Mouse (Mus musculus) limb, embryonic 14.5 days (tissue): ENCODE measurements around the gene Fbxo21. TPM values are rescaled to one million over a fixed set of nuclear protein-coding genes. Genes with fewer than 3 reads are reported as not detected.

Source experiments
- ATAC-seq: fragments of 200-750 bp; cut with Nextera tagmentation; 2 replicates; pipeline ENCODE4 v1.8.0; 2017; ENCODE audit warnings: low read depth, moderate number of reproducible peaks, moderate TSS enrichment; ENCODE audit not compliant: low FRiP score
- DNase-seq: peaks from one replicate; pipeline ENCODE4 v3.0.0-alpha.2; 2015; ENCODE audit warnings: low spot score
- H3K27ac ChIP-seq: fragments of 300-500 bp; sonication (generic); replicated peaks from 2 replicates; pipeline ENCODE4 v1.5.1; 2014; ENCODE audit warnings: low read depth, mild to moderate bottlenecking, low read length, moderate library complexity, mixed read lengths
- H3K27me3 ChIP-seq: fragments of 300-500 bp; sonication (generic); 2 replicates; pipeline ENCODE4 v1.6.1; 2014; ENCODE audit warnings: low read length, mixed read lengths; ENCODE audit not compliant: control insufficient read depth, insufficient read depth
- H3K36me3 ChIP-seq: fragments of 300-500 bp; sonication (generic); 2 replicates; pipeline ENCODE4 v1.6.1; 2014; ENCODE audit warnings: mild to moderate bottlenecking, low read length, moderate library complexity, mixed read lengths; ENCODE audit not compliant: control insufficient read depth, insufficient read depth
- H3K4me1 ChIP-seq: fragments of 300-500 bp; sonication (generic); 2 replicates; pipeline ENCODE4 v1.6.1; 2014; ENCODE audit warnings: antibody characterized with exemption, low read length, mixed read lengths; ENCODE audit not compliant: control insufficient read depth, insufficient read depth
- H3K4me2 ChIP-seq: fragments of 300-500 bp; sonication (generic); replicated peaks from 2 replicates; pipeline ENCODE4 v1.6.1; 2014; ENCODE audit warnings: low read depth, mild to moderate bottlenecking, low read length, moderate library complexity; ENCODE audit not compliant: severe bottlenecking
- H3K4me3 ChIP-seq: fragments of 300-500 bp; sonication (generic); replicated peaks from 2 replicates; pipeline ENCODE4 v1.5.1; 2014; ENCODE audit warnings: low read length
- H3K9ac ChIP-seq: fragments of 300-500 bp; sonication (generic); 2 replicates; pipeline ENCODE4 v1.6.1; 2014; ENCODE audit warnings: mild to moderate bottlenecking, low read depth, low read length, moderate library complexity; ENCODE audit not compliant: severe bottlenecking
- H3K9me3 ChIP-seq: fragments of 300-500 bp; sonication (generic); 2 replicates; pipeline ENCODE4 v1.6.1; 2016; ENCODE audit warnings: low read length; ENCODE audit not compliant: control insufficient read depth
- POLR2A ChIP-seq: fragments of 200-500 bp; IDR thresholded peaks from 2 replicates; pipeline ENCODE4 v1.8.0; 2012; ENCODE audit warnings: inconsistent platforms, mild to moderate bottlenecking, moderate library complexity, borderline replicate concordance; ENCODE audit not compliant: insufficient read depth, insufficient read length; ENCODE audit errors: extremely low read depth
- WGBS: fragments of 180-500 bp; shearing (Covaris S2); extraction: QIAGEN DNeasy Blood & Tissue Kit; methylation state at CpG from one replicate; pipeline ENCODE4 v1.1.7; 2014; 5-methylcytosine and 5-hydroxymethylcytosine counted together
- polyA plus RNA-seq, 2 experiments: library from polyadenylated mRNA; depleted of rRNA in 1 of 2; stranded (reverse) in 1 of 2; unstranded in 1 of 2; fragments of >200 nt; fragmentation: Nextera tagmentation in 1 of 2; extraction: Ambion mirVana in 1 of 2; gene quantifications; 2 replicates each; pipeline versions ENCODE4 v1.2.1 to v1.2.3; 2012 to 2014

The Fbxo21 gene
- polyA plus RNA-seq, 2 experiments = 44.2 to 52.5 TPM

GRCm38 (mm10) chr5:117953893-117954292 lies 22.6 kb upstream of the Fbxo21 start:
- H3K9ac ChIP-seq = no peak overlapping the region
- H3K9me3 ChIP-seq = no peaks in the 10 kb centered on the region
- no peaks in the 10 kb centered on the region for H3K36me3 ChIP-seq
- H3K27me3 ChIP-seq = no peaks in the 10 kb centered on the region
- H3K4me1 ChIP-seq = no peaks in the 10 kb centered on the region
- no peak for TF ChIP-seq POLR2A
- no peak for DNase-seq
- WGBS = 80% methylated on average over 12 of the region's 12 CpGs
- H3K4me3 ChIP-seq = no peak overlapping the region
- ATAC-seq = no peak
- H3K27ac ChIP-seq = no peak overlapping the region
- no peak overlapping the region for H3K4me2 ChIP-seq

GRCm38 (mm10) chr5:117954429-117954828 lies 22.1 kb upstream of the Fbxo21 start:
- Histone ChIP-seq H3K9ac (no peak overlapping the region), H3K4me3 (no peak overlapping the region), H3K27ac (no peak overlapping the region), H3K4me2 (no peak overlapping the region), H3K36me3 (no peaks in the 10 kb centered on the region), H3K4me1 (no peaks in the 10 kb centered on the region), H3K27me3 (no peaks in the 10 kb centered on the region), H3K9me3 (no peaks in the 10 kb centered on the region)
- DNase-seq = no peak
- ATAC-seq = no peak
- no peak for TF ChIP-seq POLR2A
- 61% methylated on average over 1 of the region's 1 CpGs for WGBS

GRCm38 (mm10) chr5:117955675-117956420 lies 20.7 kb upstream of the Fbxo21 start:
- H3K4me1 ChIP-seq = no peaks in the 10 kb centered on the region
- H3K4me3 ChIP-seq = no peak overlapping the region
- ATAC-seq (no peak), DNase-seq (no peak)
- no peak overlapping the region for H3K4me2 ChIP-seq
- H3K27ac ChIP-seq = no peak overlapping the region
- H3K9ac ChIP-seq = no peak overlapping the region
- no peaks in the 10 kb centered on the region for H3K27me3 ChIP-seq
- H3K9me3 ChIP-seq = no peaks in the 10 kb centered on the region
- 42% methylated on average over 10 of the region's 10 CpGs for WGBS
- H3K36me3 ChIP-seq = no peaks in the 10 kb centered on the region
- no peak for TF ChIP-seq POLR2A

GRCm38 (mm10) chr5:117964750-117965149 lies 11.8 kb upstream of the Fbxo21 start:
- WGBS = 46% methylated on average over 9 of the region's 9 CpGs
- no peak for ATAC-seq
- Histone ChIP-seq H3K36me3 (no peaks in the 10 kb centered on the region), H3K4me3 (no peak overlapping the region), H3K4me2 (no peak overlapping the region), H3K4me1 (no peaks in the 10 kb centered on the region; the same call in 1 of the 2 replicates), H3K27ac (no peak overlapping the region), H3K27me3 (no peaks in the 10 kb centered on the region), H3K9ac (no peak overlapping the region), H3K9me3 (no peaks in the 10 kb centered on the region)
- no peak for DNase-seq
- TF ChIP-seq POLR2A = no peak

GRCm38 (mm10) chr5:117966956-117967355 lies 9.6 kb upstream of the Fbxo21 start:
- no peak overlapping the region for H3K4me2 ChIP-seq
- no peak overlapping the region for H3K9ac ChIP-seq
- H3K27ac ChIP-seq = no peak overlapping the region
- no peak for DNase-seq
- TF ChIP-seq POLR2A = no peak
- H3K27me3 ChIP-seq = no peaks in the 10 kb centered on the region
- H3K4me1 ChIP-seq = no peaks in the 10 kb centered on the region; the same call in 1 of the 2 replicates
- no peak overlapping the region for H3K4me3 ChIP-seq
- H3K9me3 ChIP-seq = no peaks in the 10 kb centered on the region
- no peaks in the 10 kb centered on the region for H3K36me3 ChIP-seq
- ATAC-seq = no peak
- 79% methylated on average over 9 of the region's 9 CpGs for WGBS
